Mouse (Mus musculus) embryonic facial prominence, embryonic 11.5 days (tissue): Measurements from ENCODE around the gene Wdr49. TPM values are rescaled to one million over a fixed set of nuclear protein-coding genes. Genes with fewer than 3 reads are reported as not detected.

Source experiments
- ATAC-seq: fragments of 200-750 bp; cut with Nextera tagmentation; replicated peaks from 2 replicates; pipeline ENCODE4 v1.8.0; 2017; ENCODE audit warnings: low read depth; ENCODE audit not compliant: insufficient number of reproducible peaks, low FRiP score, low TSS enrichment
- DNase-seq: peaks from one replicate; pipeline ENCODE4 v3.0.0-alpha.2; 2015; ENCODE audit warnings: low spot score
- H3K27ac ChIP-seq: fragments of 300-500 bp; sonication (generic); replicated peaks from 2 replicates; pipeline ENCODE4 v1.5.1; 2014; ENCODE audit warnings: mild to moderate bottlenecking, low read depth, low read length, control low read depth
- H3K27me3 ChIP-seq: fragments of 300-500 bp; sonication (generic); 2 replicates; pipeline ENCODE4 v1.6.1; 2014; ENCODE audit warnings: mild to moderate bottlenecking, low read length, moderate library complexity, mixed read lengths; ENCODE audit not compliant: control insufficient read depth, insufficient read depth
- H3K36me3 ChIP-seq: fragments of 300-500 bp; sonication (generic); replicated peaks from 2 replicates; pipeline ENCODE4 v1.6.1; 2014; ENCODE audit warnings: low read depth, mild to moderate bottlenecking, low read length, moderate library complexity, mixed read lengths; ENCODE audit not compliant: control insufficient read depth, insufficient read depth
- H3K4me1 ChIP-seq: fragments of 300-500 bp; sonication (generic); 2 replicates; pipeline ENCODE4 v1.6.1; 2014; ENCODE audit warnings: low read length, mixed read lengths; ENCODE audit not compliant: control insufficient read depth, insufficient read depth
- H3K4me2 ChIP-seq: fragments of 300-500 bp; sonication (generic); 2 replicates; pipeline ENCODE4 v1.6.1; 2014; ENCODE audit warnings: low read depth, mild to moderate bottlenecking, control low read depth, low read length, moderate library complexity
- H3K4me3 ChIP-seq: fragments of 300-500 bp; sonication (generic); 2 replicates; pipeline ENCODE4 v1.5.1; 2014; ENCODE audit warnings: low read depth, low read length, control low read depth
- H3K9ac ChIP-seq: fragments of 300-500 bp; sonication (generic); replicated peaks from 2 replicates; pipeline ENCODE4 v1.6.1; 2014; ENCODE audit warnings: mild to moderate bottlenecking, control low read depth, low read length
- H3K9me3 ChIP-seq: fragments of 300-500 bp; sonication (generic); replicated peaks from 2 replicates; pipeline ENCODE4 v1.6.1; 2016; ENCODE audit warnings: mild to moderate bottlenecking, low read length, inconsistent platforms, mixed read lengths; ENCODE audit not compliant: control insufficient read depth
- WGBS: fragments of 180-500 bp; shearing (Covaris S2); extraction: QIAGEN DNeasy Blood & Tissue Kit; methylation state at CpG from one replicate; pipeline ENCODE4 v1.1.7; 2014; 5-methylcytosine and 5-hydroxymethylcytosine counted together
- polyA plus RNA-seq: library from polyadenylated mRNA; unstranded; fragments of >200 nt; fragmentation: Nextera tagmentation; extraction: Ambion mirVana; gene quantifications from 2 replicates; pipeline ENCODE4 v1.2.1, GENCODE M21; 2014

Gene Wdr49
- polyA plus RNA-seq, 1 experiment from 2014 or later = not detected

DNA sequence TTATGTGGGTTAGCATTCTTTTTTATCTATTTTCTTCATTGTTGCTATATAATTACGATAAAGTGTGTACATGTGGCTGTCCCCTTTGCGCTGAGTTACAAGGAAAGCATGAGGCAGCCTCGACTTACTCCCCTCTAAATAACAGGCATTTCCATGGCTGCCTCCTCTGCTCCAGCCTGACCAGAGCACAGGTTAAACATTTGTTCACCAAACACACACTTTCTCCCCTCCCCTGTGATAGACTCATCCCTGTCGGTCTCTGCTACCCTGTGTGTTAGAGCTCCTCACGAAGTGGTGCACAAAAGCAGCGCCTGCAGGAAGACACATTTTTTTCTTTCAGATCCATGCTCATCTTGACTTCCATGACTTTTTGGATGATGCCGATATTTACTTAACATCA lies 7.3 kb downstream of the Wdr49 start:
- H3K4me2 ChIP-seq = no peak overlapping the region
- H3K9ac ChIP-seq = no peak overlapping the region
- no peaks in the 10 kb centered on the region for H3K27me3 ChIP-seq
- H3K36me3 ChIP-seq = no peaks in the 10 kb centered on the region
- ATAC-seq = no peak
- H3K9me3 ChIP-seq = no peaks in the 10 kb centered on the region
- no peak overlapping the region for H3K4me3 ChIP-seq
- H3K27ac ChIP-seq = no peak overlapping the region
- WGBS = 82% methylated on average over 7 of the region's 7 CpGs
- no peak for DNase-seq
- H3K4me1 ChIP-seq = no peaks in the 10 kb centered on the region

GRCm38 (mm10) chr3:75468154-75468553 lies 13.8 kb downstream of the Wdr49 start:
- no peak overlapping the region for H3K9ac ChIP-seq
- H3K9me3 ChIP-seq = no peaks in the 10 kb centered on the region
- DNase-seq (no peak), ATAC-seq (no peak)
- no peak overlapping the region for H3K4me3 ChIP-seq
- 78% methylated on average over 7 of the region's 7 CpGs for WGBS
- H3K4me1 ChIP-seq = no peaks in the 10 kb centered on the region
- no peaks in the 10 kb centered on the region for H3K36me3 ChIP-seq
- no peaks in the 10 kb centered on the region for H3K27me3 ChIP-seq
- H3K4me2 ChIP-seq = no peak overlapping the region
- no peak overlapping the region for H3K27ac ChIP-seq

DNA sequence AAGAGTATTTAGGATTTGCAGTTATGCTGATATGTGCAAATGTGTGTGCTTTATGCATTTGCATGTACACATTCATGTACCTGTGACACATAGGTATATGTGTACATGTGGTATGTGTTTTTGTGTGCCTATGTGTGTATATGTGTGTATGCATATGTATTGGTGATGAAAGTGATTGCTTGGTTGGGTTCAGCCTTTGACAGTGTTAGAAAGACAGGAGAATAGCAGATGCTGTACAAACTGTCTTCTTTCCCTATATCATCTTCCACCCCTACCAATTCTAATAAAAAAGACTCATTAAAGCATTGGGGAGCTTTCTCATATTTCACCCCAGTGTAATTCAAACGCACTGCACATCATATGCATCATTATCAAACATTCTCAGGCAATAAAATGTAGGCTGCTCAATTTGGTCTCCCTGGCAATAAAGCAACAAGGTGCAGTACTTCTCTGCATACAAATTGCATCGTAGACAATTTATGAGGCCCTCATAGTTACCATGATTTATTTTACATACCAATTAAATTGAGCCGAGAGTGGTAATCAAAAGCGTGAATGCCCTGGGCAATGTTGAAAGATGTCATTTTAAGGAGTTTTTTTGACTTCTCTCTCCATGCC lies 51.3 kb downstream of the Wdr49 start:
- no peaks in the 10 kb centered on the region for H3K4me1 ChIP-seq
- 78% methylated on average over 4 of the region's 4 CpGs for WGBS
- H3K27ac ChIP-seq = no peak overlapping the region
- DNase-seq (no peak), ATAC-seq (no peak)
- H3K4me2 ChIP-seq = no peak overlapping the region
- no peaks in the 10 kb centered on the region for H3K27me3 ChIP-seq
- H3K9ac ChIP-seq = no peak overlapping the region
- no peaks in the 10 kb centered on the region for H3K36me3 ChIP-seq
- H3K4me3 ChIP-seq = no peak overlapping the region
- H3K9me3 ChIP-seq = no peaks in the 10 kb centered on the region

DNA sequence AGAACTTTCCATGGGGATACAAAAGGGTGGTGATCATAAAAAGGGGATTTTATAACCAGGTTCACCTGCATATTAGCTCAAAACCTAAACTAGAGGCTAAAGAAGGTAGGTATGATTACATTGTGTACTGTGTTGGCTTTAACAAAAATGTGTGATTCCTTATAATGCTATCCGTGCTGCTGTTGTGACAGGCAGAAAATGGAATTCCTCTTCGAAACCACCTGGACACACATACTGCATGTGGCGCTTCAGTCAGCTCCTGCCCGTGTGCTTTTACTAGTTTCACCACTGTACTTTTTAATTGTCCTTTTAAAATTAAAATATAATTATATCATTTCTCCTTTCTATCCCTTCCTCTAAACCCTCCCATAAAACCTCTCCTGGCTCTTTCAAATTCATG lies 86.0 kb downstream of the Wdr49 start:
- Histone ChIP-seq H3K9me3 (no peaks in the 10 kb centered on the region), H3K36me3 (no peaks in the 10 kb centered on the region), H3K4me1 (no peaks in the 10 kb centered on the region), H3K9ac (no peak overlapping the region), H3K27ac (no peak overlapping the region), H3K4me2 (no peak overlapping the region), H3K27me3 (no peaks in the 10 kb centered on the region), H3K4me3 (no peak overlapping the region)
- ATAC-seq (no peak), DNase-seq (no peak)
- 89% methylated on average over 4 of the region's 4 CpGs for WGBS

DNA sequence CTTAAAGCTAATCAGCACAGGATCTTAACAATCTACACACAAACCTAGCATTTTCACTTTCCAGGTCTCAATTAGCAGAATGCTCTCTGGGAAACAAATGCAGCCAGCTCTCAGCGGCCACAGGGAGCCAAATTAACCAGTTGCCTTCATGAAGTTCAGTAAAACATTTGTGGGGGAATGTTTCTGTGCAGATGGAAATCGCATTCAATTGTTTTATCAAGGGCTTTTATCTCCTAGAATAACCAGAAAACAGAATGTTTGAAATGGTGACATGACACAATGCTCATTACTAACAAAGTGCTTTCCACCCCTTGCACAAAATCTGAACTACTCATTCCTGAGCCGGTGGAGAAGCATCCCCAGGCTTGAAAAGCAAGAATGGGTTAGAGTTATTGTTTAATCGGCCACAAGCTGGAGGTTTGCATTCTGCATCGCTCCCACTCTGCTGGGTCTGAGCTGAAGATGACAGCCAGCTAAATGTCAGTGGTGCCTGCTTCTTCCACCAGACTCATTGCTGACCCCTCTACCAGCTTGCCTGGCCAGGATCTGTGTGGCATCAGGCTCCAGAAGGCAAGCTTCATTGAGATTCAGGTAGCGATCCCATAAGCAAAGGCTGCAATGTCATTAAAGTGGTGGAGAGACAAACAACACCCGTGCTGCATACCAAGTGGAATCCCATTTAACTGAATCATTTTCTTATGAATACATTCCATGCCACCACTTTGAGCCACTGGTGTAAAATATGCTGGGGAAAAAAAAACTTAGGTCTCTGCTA lies 86.6 kb downstream of the Wdr49 start:
- no peak for ATAC-seq
- H3K27me3 ChIP-seq = no peaks in the 10 kb centered on the region
- no peak overlapping the region for H3K9ac ChIP-seq
- H3K36me3 ChIP-seq = no peaks in the 10 kb centered on the region
- H3K4me3 ChIP-seq = no peak overlapping the region
- no peaks in the 10 kb centered on the region for H3K4me1 ChIP-seq
- no peak overlapping the region for H3K27ac ChIP-seq
- no peaks in the 10 kb centered on the region for H3K9me3 ChIP-seq
- no peak for DNase-seq
- H3K4me2 ChIP-seq = no peak overlapping the region
- WGBS = 76% methylated on average over 7 of the region's 7 CpGs

DNA sequence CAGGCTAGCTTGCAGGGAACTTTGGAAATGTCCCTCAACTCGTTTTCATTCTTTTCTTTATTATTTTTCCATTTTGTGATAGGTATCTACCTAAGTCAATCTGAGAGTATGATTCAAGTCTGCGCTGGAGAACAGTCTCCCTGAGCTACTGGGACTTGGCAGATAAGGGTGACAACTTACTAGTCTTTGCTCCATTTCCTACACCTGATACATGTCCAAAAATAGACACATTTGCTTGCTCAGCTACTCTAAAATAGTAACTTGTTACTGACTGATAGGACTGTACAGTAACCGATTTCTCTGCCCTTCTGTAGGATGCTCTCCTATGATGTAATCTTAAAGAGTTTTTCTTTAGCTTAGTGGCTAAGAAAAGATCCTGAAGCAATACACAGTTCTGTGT lies 87.5 kb downstream of the Wdr49 start:
- Histone ChIP-seq H3K27me3 (no peaks in the 10 kb centered on the region), H3K9me3 (no peaks in the 10 kb centered on the region), H3K9ac (no peak overlapping the region), H3K4me3 (no peak overlapping the region), H3K4me2 (no peak overlapping the region), H3K27ac (no peak overlapping the region), H3K36me3 (no peaks in the 10 kb centered on the region; the same call in 1 of the 2 replicates), H3K4me1 (no peaks in the 10 kb centered on the region)
- no peak for ATAC-seq
- no peak for DNase-seq
- 74% methylated on average over 3 of the region's 3 CpGs for WGBS

DNA sequence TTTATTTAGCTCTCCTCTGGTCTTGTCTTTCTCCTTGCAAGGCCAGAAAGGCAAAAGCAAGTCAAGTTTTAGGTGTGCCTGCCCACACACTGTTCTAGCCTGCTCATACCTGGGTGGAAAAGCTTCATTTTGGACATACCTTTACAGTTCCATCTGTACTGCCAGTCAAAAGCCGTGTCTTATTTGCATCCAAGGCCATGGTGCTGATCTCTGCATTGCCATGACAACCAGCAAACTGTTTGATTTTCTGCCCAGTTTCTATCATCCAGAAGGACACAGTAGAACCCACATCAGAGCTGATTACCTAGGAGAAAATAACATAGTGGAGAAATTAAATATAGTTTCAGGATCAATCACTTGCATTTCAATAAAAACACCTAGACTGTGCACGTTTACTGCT lies 100.2 kb downstream of the Wdr49 start:
- H3K27me3 ChIP-seq = no peaks in the 10 kb centered on the region
- DNase-seq (no peak), ATAC-seq (no peak)
- no peak overlapping the region for H3K4me3 ChIP-seq
- no peak overlapping the region for H3K9ac ChIP-seq
- H3K4me2 ChIP-seq = no peak overlapping the region
- no peak overlapping the region for H3K27ac ChIP-seq
- no peaks in the 10 kb centered on the region for H3K36me3 ChIP-seq
- WGBS = 74% methylated on average over 2 of the region's 2 CpGs
- no peaks in the 10 kb centered on the region for H3K9me3 ChIP-seq
- H3K4me1 ChIP-seq = no peaks in the 10 kb centered on the region

DNA sequence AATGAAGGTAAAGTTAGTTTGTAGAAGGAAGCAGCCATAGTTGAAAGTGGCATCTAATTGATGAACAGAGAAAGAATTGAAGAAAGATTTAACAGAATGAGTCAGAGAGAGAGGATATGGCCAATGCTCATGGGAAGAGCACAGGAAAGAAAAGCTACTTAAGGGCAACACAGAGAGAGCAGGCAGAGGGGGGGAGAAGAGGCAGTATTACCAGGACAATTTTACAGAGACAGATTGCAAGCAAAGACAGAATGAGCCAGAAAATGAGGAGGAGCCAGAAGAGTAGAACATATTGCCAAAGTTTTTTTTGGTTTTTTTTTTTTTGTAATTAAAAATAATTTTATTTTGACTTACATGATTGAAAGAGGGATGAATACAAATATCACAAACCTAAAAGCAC lies 128.0 kb downstream of the Wdr49 start:
- H3K4me3 ChIP-seq = no peak overlapping the region
- ATAC-seq (no peak), DNase-seq (no peak)
- no peaks in the 10 kb centered on the region for H3K4me1 ChIP-seq
- H3K9me3 ChIP-seq = no peaks in the 10 kb centered on the region
- H3K4me2 ChIP-seq = no peak overlapping the region
- no peaks in the 10 kb centered on the region for H3K36me3 ChIP-seq
- H3K27ac ChIP-seq = no peak overlapping the region
- H3K27me3 ChIP-seq = no peaks in the 10 kb centered on the region
- H3K9ac ChIP-seq = no peak overlapping the region
